Mouse (Mus musculus): ENCODE data around the gene Ttll13. TPM values are rescaled to one million over a fixed set of nuclear protein-coding genes. Genes with fewer than 3 reads are reported as not detected.
A peak's percentile ranks its signal among the peaks of the same experiment; 100 is the strongest.

Gene Ttll13
- total and polyA plus RNA-seq, 3 experiments: 0.39 to 0.40 TPM; not detected in 1

DNA sequence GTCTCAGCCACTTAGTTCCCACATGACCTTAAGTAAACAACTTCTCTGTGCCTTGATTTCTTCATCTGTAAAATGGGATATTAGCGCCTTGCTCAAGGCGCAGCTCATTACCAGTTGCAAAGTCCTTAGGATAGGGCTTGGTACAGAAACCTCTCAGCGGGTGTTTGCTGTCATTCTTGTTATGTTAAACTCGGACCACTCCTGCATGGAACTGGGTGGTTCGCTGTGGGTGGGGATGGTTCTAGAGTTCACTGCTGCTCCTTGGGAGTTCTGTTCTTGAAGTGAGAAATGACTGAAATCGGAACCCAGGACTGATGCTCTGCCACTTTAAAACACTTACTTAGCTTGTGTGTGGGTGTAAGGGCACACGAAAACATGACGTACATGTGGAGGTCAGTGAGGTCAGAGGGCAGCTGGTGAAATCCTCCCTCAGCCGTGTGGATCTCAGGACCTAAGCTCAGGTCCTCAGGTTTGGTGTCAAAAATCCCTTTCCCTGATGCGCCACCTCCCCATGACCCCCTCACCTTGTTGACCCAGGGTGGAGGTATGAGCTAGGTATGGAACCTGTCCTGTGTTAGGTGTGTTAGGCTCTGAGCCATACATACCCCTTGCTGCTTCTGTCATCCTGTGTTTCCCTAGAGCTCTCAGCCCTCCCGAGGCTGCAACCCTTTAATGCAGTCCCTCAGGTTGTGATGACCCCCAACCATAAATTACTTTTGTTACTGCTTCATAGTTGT, 46.2 kb upstream of the Ttll13 start:
- Histone ChIP-seq H3K4me3 (ENCODE audit: control insufficient read depth in 1 of 2, insufficient read depth in 1 of 2, low read depth in 2 of 2, low read length in 2 of 2) (peak overlapping the region; percentile 89 to 93), H3K4me1 (ENCODE audit: control insufficient read depth in 1 of 2, insufficient read depth in 2 of 2, low read length in 2 of 2) (peaks cover 6 to 24% of the 10 kb centered on the region in 2 experiments), H3K27me3 (ENCODE audit: control insufficient read depth in 1 of 2, insufficient read depth in 2 of 2, low read length in 2 of 2) (no peaks in the 10 kb centered on the region), H3K27ac (ENCODE audit: control insufficient read depth, low read depth, low read length) (no peak overlapping the region), H3K36me3 (ENCODE audit: control insufficient read depth in 1 of 2, insufficient read depth in 2 of 2, low read length in 2 of 2) (peaks cover 0 to 20% of the 10 kb centered on the region in 2 experiments; a peak in 2 of 4 replicates), H3K79me2 (ENCODE audit: control insufficient read depth, insufficient read depth, low read length, poor library complexity) (peaks cover 55% of the 10 kb centered on the region), H3K9ac (ENCODE audit: control insufficient read depth, low read depth, low read length, poor library complexity, severe bottlenecking) (peak overlapping the region; percentile 93; the same call in 1 of the 2 replicates), H3K9me3 (replicated peaks; ENCODE audit: insufficient read depth, low read length) (no peaks in the 10 kb centered on the region)
- no peak for DNase-seq (ENCODE audit: low read depth, low spot score)
- TF ChIP-seq GATA1 (IDR thresholded peaks at IDR 0.05; ENCODE audit: low read depth, low read length): no peak
- TF ChIP-seq NELFE (IDR thresholded peaks at IDR 0.05; ENCODE audit: low read depth, low read length): no peak
- TF ChIP-seq MAFK (IDR thresholded peaks at IDR 0.05; ENCODE audit: borderline replicate concordance, low read depth, low read length): no peak
- TF ChIP-seq USF1 (IDR thresholded peaks at IDR 0.05; ENCODE audit: low read depth, low read length): no peak
- no peak for TF ChIP-seq E2F4 (IDR thresholded peaks at IDR 0.05; ENCODE audit: borderline replicate concordance, low read depth, low read length)
- TF ChIP-seq NRF1 (IDR thresholded peaks at IDR 0.05; ENCODE audit: insufficient read depth, low read depth, low read length, poor library complexity, severe bottlenecking): no peak
- no peak for TF ChIP-seq TAL1 (IDR thresholded peaks at IDR 0.05; ENCODE audit: low read length)
- no peak for TF ChIP-seq ZNF384 (IDR thresholded peaks at IDR 0.05; ENCODE audit: low read depth, low read length)
- TF ChIP-seq EP300 (IDR thresholded peaks at IDR 0.05; ENCODE audit: low read depth in 1 of 2, low read length in 2 of 2): no peak
- TF ChIP-seq UBTF (IDR thresholded peaks at IDR 0.05; ENCODE audit: borderline replicate concordance, insufficient read depth, low read depth, low read length): no peak

GRCm38 (mm10) chr7:80200588-80200945, 45.6 kb upstream of the Ttll13 start:
- Histone ChIP-seq H3K9ac (ENCODE audit: control insufficient read depth, low read depth, low read length, poor library complexity, severe bottlenecking) (no peak overlapping the region; the same call in 1 of the 2 replicates), H3K36me3 (ENCODE audit: control insufficient read depth in 1 of 2, insufficient read depth in 2 of 2, low read length in 2 of 2) (peaks cover 0 to 22% of the 10 kb centered on the region in 2 experiments; a peak in 2 of 4 replicates), H3K4me1 (ENCODE audit: control insufficient read depth in 1 of 2, insufficient read depth in 2 of 2, low read length in 2 of 2) (peaks cover 8 to 29% of the 10 kb centered on the region in 2 experiments), H3K27me3 (ENCODE audit: control insufficient read depth in 1 of 2, insufficient read depth in 2 of 2, low read length in 2 of 2) (no peaks in the 10 kb centered on the region), H3K79me2 (ENCODE audit: control insufficient read depth, insufficient read depth, low read length, poor library complexity) (peaks cover 59% of the 10 kb centered on the region), H3K4me3 (ENCODE audit: control insufficient read depth in 1 of 2, insufficient read depth in 1 of 2, low read depth in 2 of 2, low read length in 2 of 2) (no peak overlapping the region), H3K9me3 (replicated peaks; ENCODE audit: insufficient read depth, low read length) (no peaks in the 10 kb centered on the region), H3K27ac (ENCODE audit: control insufficient read depth, low read depth, low read length) (no peak overlapping the region)
- DNase-seq (ENCODE audit: low read depth, low spot score): no peak
- TF ChIP-seq TAL1 (IDR thresholded peaks at IDR 0.05; ENCODE audit: low read length) (no peak), GATA1 (IDR thresholded peaks at IDR 0.05; ENCODE audit: low read depth, low read length) (no peak), GABPA (IDR thresholded peaks at IDR 0.05; ENCODE audit: low read depth, low read length) (no peak), SMC3 (IDR thresholded peaks at IDR 0.05; ENCODE audit: low read depth, low read length) (no peak), ETS1 (IDR thresholded peaks at IDR 0.05; ENCODE audit: low read depth, low read length) (no peak), POLR2AphosphoS5 (IDR thresholded peaks at IDR 0.05; ENCODE audit: borderline replicate concordance, low read depth, low read length) (no peak), RAD21 (IDR thresholded peaks at IDR 0.05; ENCODE audit: low read depth, low read length) (no peak), BHLHE40 (IDR thresholded peaks at IDR 0.05; ENCODE audit: borderline replicate concordance, low read depth, low read length) (no peak), USF1 (IDR thresholded peaks at IDR 0.05; ENCODE audit: low read depth, low read length) (no peak), POLR2A (IDR thresholded peaks at IDR 0.05; ENCODE audit: control insufficient read depth in 1 of 2, insufficient read depth in 1 of 2, low read depth in 1 of 2, low read length in 2 of 2, poor library complexity in 1 of 2) (no peak), MYC (IDR thresholded peaks at IDR 0.05; ENCODE audit: low read depth, low read length) (no peak), ZC3H11A (IDR thresholded peaks at IDR 0.05; ENCODE audit: low read depth, low read length) (no peak), ZKSCAN1 (IDR thresholded peaks at IDR 0.05; ENCODE audit: low read depth, low read length) (no peak), EP300 (IDR thresholded peaks at IDR 0.05; ENCODE audit: low read depth in 1 of 2, low read length in 2 of 2) (no peak), MAX (IDR thresholded peaks at IDR 0.05; ENCODE audit: low read length) (no peak), JUND (IDR thresholded peaks at IDR 0.05; ENCODE audit: low read depth, low read length) (no peak)

Measured in MEL (cell line).